Mouse (Mus musculus) embryonic facial prominence, embryonic 15.5 days (tissue): Measurements from ENCODE around the gene Prdm4. TPM values are rescaled to one million over a fixed set of nuclear protein-coding genes. Genes with fewer than 3 reads are reported as not detected.

Experiments
- ATAC-seq: fragments of 200-750 bp; cut with Nextera tagmentation; 2 replicates; pipeline ENCODE4 v1.8.0; 2017; ENCODE audit warnings: low read depth, moderate TSS enrichment; ENCODE audit not compliant: insufficient number of reproducible peaks, low FRiP score, low TSS enrichment
- H3K27ac ChIP-seq: fragments of 300-500 bp; sonication (generic); replicated peaks from 2 replicates; pipeline ENCODE4 v1.5.1; 2015; ENCODE audit warnings: mild to moderate bottlenecking, inconsistent platforms
- H3K27me3 ChIP-seq: fragments of 300-500 bp; sonication (generic); 2 replicates; pipeline ENCODE4 v1.6.1; 2015; ENCODE audit warnings: inconsistent platforms
- H3K36me3 ChIP-seq: fragments of 300-500 bp; sonication (generic); 2 replicates; pipeline ENCODE4 v1.6.1; 2015; ENCODE audit warnings: mild to moderate bottlenecking, inconsistent platforms
- H3K4me1 ChIP-seq: fragments of 300-500 bp; sonication (generic); 2 replicates; pipeline ENCODE4 v1.6.1; 2015; ENCODE audit warnings: inconsistent platforms
- H3K4me2 ChIP-seq: fragments of 300-500 bp; sonication (generic); replicated peaks from 2 replicates; pipeline ENCODE4 v1.6.1; 2015; ENCODE audit warnings: mild to moderate bottlenecking, inconsistent platforms
- H3K4me3 ChIP-seq: fragments of 300-500 bp; sonication (generic); replicated peaks from 2 replicates; pipeline ENCODE4 v1.5.1; 2015; ENCODE audit warnings: mild to moderate bottlenecking, inconsistent platforms
- H3K9ac ChIP-seq: fragments of 300-500 bp; sonication (generic); 2 replicates; pipeline ENCODE4 v1.6.1; 2015; ENCODE audit warnings: inconsistent platforms
- H3K9me3 ChIP-seq: fragments of 300-500 bp; sonication (generic); replicated peaks from 2 replicates; pipeline ENCODE4 v1.6.1; 2016; ENCODE audit warnings: inconsistent platforms
- WGBS: fragments of 180-500 bp; shearing (Covaris S2); methylation state at CpG from one replicate; pipeline ENCODE4 v1.1.7; 2015; 5-methylcytosine and 5-hydroxymethylcytosine counted together
- polyA plus RNA-seq: library from polyadenylated mRNA; unstranded; fragments of >200 nt; fragmentation: Nextera tagmentation; extraction: Ambion mirVana; gene quantifications from 2 replicates; pipeline ENCODE4 v1.2.1, GENCODE M21; 2015

The Prdm4 gene
- polyA plus RNA-seq, 1 experiment from 2014 or later = 18.4 TPM

DNA sequence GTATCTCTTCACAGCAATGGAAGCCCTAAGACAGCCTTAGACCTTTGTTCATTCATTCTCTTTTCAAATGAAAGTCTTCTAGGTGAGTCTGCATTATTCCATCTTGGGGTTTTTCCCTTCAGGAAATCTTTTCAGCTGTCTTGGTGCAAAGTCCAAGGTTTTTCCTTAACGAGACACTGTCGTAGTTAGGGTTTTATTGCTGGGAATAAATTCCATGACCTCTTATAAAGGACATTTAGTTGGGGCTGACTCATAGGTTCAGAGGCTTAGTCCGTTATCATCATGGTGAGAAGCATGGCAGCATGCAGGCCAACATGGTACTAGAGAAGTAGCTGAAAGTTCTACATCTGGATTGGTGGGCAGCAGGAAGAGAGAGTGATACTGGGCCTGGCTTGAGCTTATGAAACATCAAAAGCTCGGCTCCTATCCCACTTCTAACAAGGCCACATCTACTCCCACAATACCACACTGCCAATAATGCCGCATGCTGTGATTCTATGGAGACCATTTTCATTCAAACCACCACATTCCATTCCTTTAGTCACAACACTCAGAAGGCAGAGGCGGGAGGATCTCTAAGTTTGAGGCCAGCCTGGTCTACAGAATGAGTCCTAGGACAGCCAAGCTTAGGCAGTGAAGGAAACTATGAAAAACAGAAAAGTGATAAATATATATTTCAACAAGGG lies 19.5 kb upstream of the Prdm4 start:
- H3K9me3 ChIP-seq = 0 out of 2 replicates have a peak, but pooled peaks cover 5% of the 10 kb centered on the region
- H3K27me3 ChIP-seq = no peaks in the 10 kb centered on the region
- 93% methylated on average over 6 of the region's 6 CpGs for WGBS
- ATAC-seq = no peak
- no peak overlapping the region for H3K9ac ChIP-seq
- no peak overlapping the region for H3K27ac ChIP-seq
- H3K36me3 ChIP-seq = peaks cover 57% of the 10 kb centered on the region
- no peaks in the 10 kb centered on the region for H3K4me1 ChIP-seq
- no peak overlapping the region for H3K4me2 ChIP-seq
- H3K4me3 ChIP-seq = no peak overlapping the region

DNA sequence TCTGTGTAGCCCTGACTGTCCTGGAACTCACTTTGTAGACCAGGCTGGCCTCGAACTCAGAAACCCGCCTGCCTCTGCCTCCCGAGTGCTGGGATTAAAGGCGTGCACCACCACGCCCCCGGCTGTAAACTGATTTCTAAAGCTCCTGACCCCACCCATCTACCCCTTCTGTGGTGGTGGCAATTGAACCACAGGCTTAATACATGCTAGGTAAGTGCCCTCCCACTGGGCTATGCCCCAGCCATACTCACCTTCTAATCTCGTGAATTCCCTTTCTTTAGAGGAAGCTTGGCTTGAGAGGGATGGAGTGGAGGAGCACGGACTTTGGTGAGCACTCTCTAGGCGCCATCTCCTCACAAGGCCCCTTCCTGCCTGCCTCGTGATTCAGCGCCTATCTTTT lies 13.0 kb upstream of the Prdm4 start:
- no peaks in the 10 kb centered on the region for H3K9me3 ChIP-seq
- H3K4me1 ChIP-seq = peaks cover 12% of the 10 kb centered on the region
- 83% methylated on average over 11 of the region's 11 CpGs for WGBS
- no peak overlapping the region for H3K27ac ChIP-seq
- no peak overlapping the region for H3K9ac ChIP-seq
- no peak overlapping the region for H3K4me2 ChIP-seq
- no peak for ATAC-seq
- no peak overlapping the region for H3K4me3 ChIP-seq
- H3K36me3 ChIP-seq = no peaks in the 10 kb centered on the region
- H3K27me3 ChIP-seq = peaks cover 18% of the 10 kb centered on the region

DNA sequence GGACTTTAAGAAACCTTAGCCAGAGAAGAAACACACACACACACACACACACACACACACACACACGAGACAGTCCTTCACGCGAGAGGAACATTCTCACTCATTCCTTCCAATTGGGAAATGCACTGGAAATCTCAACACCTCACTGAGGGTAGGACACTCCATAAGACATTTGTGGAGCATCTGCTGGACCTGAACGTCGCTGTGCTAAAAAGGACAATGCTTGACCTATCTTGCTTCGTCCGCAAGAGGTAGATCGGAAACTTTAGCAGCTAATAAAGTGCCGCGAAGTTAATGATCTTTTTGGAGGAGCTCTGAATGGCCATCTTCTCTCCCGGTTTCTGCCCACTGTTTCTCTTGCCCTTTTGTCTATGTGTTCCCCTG lies 12.3 kb upstream of the Prdm4 start:
- peaks cover 12% of the 10 kb centered on the region for H3K4me1 ChIP-seq
- peak overlapping the region; percentile 82; the same call in 1 of the 2 replicates for H3K4me2 ChIP-seq
- H3K9ac ChIP-seq = no peak overlapping the region
- H3K4me3 ChIP-seq = peak overlapping the region; percentile 47
- peaks cover 18% of the 10 kb centered on the region for H3K27me3 ChIP-seq
- no peak overlapping the region for H3K27ac ChIP-seq
- ATAC-seq = no peak
- H3K36me3 ChIP-seq = no peaks in the 10 kb centered on the region
- no peaks in the 10 kb centered on the region for H3K9me3 ChIP-seq
- WGBS = 47% methylated on average over 11 of the region's 11 CpGs

DNA sequence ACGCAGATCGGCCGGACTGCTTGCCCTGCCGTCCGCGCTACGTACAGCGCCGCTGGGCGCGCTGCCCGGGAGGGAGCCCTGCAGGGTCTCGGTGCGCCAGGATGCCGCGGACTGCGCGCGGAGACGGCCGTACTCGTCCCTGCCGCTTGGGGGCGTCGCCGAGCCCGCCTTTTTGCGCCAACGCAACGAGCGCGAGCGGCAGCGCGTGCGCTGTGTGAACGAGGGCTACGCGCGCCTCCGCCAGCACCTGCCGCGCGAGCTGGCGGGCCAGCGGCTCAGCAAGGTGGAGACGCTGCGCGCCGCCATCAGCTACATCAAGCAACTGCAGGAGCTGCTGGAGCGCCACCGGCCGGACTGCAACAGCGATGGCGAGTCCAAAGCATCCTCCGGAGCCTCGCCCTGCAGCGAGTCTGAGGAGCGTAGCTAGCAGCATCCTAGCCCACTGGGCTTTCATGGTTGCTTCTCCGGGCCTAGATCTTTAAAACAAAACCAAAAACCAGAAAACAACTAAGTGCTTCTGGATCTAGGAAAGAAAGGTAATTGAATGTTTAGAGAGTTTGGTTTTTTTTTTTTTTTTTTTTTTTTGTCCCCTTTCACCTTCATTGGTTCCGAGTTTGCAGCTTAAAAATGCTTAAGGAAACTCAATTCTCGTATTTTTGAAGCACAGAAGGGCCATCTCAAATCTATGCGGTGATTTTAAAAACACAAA lies 11.7 kb upstream of the Prdm4 start:
- 1% methylated on average over 63 of the region's 63 CpGs for WGBS
- Histone ChIP-seq H3K4me1 (peaks cover 12% of the 10 kb centered on the region), H3K4me2 (peak overlapping the region; percentile 82), H3K9ac (no peak overlapping the region; the same call in 1 of the 2 replicates), H3K27me3 (peaks cover 18% of the 10 kb centered on the region), H3K9me3 (no peaks in the 10 kb centered on the region), H3K36me3 (no peaks in the 10 kb centered on the region), H3K4me3 (peak overlapping the region; percentile 47), H3K27ac (peak overlapping the region; percentile 35; the same call in 1 of the 2 replicates)
- ATAC-seq = peak; percentile 57; the same call in 1 of the 2 replicates

DNA sequence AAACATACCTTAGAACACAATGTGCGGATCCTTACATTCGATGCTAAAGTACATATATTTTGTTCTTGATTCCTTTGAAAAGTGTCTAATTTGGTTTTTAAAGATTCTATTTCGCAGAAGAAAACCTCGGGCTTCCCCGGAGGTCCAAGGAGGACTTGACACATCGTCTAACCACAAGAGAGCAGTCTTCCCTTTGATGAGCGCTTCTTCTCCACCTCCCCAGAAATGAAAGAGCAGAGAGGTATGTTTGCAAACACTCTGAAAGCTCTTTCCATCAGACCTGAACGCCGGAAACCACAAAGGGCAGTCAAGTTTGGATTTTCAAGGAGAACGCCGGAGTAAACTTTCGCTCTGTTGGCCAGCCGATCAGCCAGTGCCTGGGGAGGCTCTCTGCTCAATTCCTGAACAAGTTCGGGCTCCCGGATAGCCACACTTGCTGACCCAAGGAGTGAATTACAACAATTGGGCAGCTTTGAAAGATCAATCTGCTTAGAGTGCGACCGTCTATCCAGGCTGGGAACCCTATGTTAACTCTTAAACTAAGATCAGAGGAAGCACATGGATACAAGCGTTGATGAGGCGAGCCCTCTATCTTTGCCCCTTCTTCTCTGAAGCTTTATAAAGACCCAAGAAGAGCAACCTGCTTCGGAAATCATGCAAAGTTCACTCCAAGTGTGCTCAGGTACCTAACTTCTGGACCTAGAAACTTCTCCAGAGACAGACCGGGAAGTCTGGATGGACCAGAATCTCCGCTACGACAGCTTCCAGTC lies 10.9 kb upstream of the Prdm4 start, which contains the start of gene Ascl4:
Ascl4 (plus strand) TSS at position 6 of the 770 bp plus-strand sequence.
- Histone ChIP-seq H3K27me3 (peaks cover 18% of the 10 kb centered on the region), H3K36me3 (no peaks in the 10 kb centered on the region), H3K4me2 (peak within 1 kb of the TSS; percentile 82), H3K9ac (no peak within 1 kb of the TSS; the same call in 1 of the 2 replicates), H3K27ac (peak within 1 kb of the TSS; percentile 35; the same call in 1 of the 2 replicates), H3K4me1 (peaks cover 12% of the 10 kb centered on the region), H3K9me3 (no peaks in the 10 kb centered on the region), H3K4me3 (peak within 1 kb of the TSS; percentile 47)
- WGBS = 1% methylated on average over 23 of the region's 23 CpGs
- no peak for ATAC-seq

DNA sequence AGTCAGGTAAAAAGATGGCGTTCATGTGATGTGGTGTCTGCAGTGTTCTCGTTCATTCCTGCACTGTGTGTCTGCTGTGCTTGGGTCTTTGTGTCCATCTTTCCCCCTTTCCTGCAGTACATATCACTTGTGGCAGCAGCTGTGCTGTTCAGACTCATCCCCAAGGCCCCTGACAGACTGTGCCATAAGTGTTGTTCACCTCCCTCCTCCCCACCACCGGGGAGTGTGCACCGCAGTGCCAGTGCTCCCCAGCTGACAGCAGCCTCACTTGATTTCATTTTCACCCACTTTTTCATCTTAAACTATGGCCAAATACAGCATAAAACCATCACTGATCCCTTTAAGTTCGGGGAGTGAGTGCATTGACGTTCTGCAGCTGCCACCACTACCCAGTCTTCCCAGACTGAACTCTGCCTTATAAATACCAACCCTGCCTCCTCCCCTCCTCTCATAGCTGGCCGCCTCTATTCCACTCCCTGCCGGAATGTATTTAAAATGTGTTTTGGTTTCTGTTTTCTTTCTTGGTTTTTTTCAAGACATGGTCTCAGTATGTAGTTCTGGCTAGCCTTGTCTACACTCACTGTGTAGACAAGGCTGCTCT lies 37.0 kb downstream of the Prdm4 start:
- Histone ChIP-seq H3K4me3 (no peak overlapping the region), H3K4me1 (no peaks in the 10 kb centered on the region), H3K9me3 (no peaks in the 10 kb centered on the region), H3K4me2 (no peak overlapping the region), H3K9ac (no peak overlapping the region), H3K27ac (no peak overlapping the region), H3K36me3 (peaks cover 88% of the 10 kb centered on the region), H3K27me3 (no peaks in the 10 kb centered on the region)
- WGBS = 89% methylated on average over 8 of the region's 8 CpGs
- ATAC-seq = no peak

DNA sequence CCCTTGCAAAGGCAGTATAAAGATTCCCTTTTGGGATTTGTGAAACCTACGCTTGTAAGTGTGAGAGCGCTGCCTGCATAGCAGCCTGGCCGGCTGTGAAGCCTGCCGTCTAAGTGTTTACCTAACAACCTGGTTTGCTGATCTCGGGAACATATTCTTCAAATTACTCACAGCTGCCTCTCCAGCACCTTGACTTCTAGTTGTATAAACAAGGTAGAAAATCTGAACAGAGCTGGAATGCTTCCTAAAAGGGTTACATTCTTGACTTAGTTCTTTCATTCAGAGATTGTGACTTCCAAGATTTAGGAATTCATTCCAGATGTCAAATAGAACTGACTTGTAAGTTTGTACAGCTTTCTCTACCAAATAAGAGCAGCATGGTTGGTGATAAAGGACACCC lies 41.1 kb downstream of the Prdm4 start:
- WGBS = 64% methylated on average over 5 of the region's 5 CpGs
- no peak overlapping the region for H3K9ac ChIP-seq
- ATAC-seq = no peak
- H3K27me3 ChIP-seq = no peaks in the 10 kb centered on the region
- peaks cover 13% of the 10 kb centered on the region for H3K4me1 ChIP-seq
- no peak overlapping the region for H3K4me3 ChIP-seq
- H3K9me3 ChIP-seq = no peaks in the 10 kb centered on the region
- peaks cover 65% of the 10 kb centered on the region for H3K36me3 ChIP-seq
- no peak overlapping the region for H3K4me2 ChIP-seq
- H3K27ac ChIP-seq = no peak overlapping the region

DNA sequence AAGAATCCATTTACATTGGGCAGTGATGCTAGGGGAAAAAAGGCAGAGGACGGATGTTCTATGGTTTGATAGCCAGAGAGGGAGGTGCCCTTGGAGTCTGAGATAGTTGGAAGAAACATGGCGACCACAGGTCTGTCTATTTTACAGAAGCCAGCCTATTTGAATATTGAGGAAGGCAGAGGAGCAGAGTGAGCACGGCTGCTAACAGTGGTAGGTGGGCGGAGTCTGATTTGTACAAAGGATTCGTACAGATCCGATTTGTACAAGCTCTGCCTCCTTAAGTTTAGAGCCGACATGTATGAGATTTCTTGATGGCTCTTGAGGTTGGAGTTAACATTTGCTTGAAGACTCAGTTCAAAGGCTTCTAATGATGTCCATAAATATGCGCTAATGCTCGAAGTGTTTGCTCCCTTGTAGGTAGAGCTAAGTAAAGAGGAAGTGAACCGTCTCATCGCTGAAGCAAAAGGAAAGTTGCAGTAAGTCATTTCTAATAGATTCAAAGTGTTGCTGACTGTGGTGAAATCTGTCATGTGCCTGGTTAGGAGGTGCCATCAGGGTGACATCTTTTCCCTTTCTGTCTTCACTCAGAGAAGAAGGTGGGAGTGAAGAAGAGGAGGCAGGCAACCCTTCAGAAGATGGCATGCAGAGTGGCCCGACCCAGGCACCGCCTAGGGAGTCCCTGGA lies 42.9 kb downstream of the Prdm4 start:
- Histone ChIP-seq H3K9ac (no peak overlapping the region), H3K4me2 (no peak overlapping the region), H3K27ac (no peak overlapping the region), H3K4me3 (no peak overlapping the region), H3K27me3 (no peaks in the 10 kb centered on the region), H3K9me3 (no peaks in the 10 kb centered on the region), H3K4me1 (peaks cover 13% of the 10 kb centered on the region), H3K36me3 (peaks cover 47% of the 10 kb centered on the region)
- no peak for ATAC-seq
- WGBS = 87% methylated on average over 13 of the region's 13 CpGs

DNA sequence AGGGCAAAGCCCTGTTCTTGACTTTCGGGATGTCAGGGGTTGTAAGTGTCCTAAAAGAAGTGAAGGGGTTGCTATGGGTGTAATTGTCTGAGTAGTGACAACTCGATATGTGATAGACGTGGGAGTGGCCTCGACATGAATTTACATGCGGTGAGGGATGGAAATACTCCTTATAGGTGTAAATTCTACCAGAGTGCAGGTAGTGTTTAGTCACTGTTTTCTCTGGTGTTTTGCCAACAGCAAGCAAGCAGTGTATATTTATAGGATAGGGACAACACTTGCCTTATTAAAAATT lies 44.5 kb downstream of the Prdm4 start:
- H3K4me2 ChIP-seq = peak overlapping the region; percentile 62
- no peak overlapping the region for H3K27ac ChIP-seq
- under 1% methylated on average over 5 of the region's 5 CpGs for WGBS
- no peaks in the 10 kb centered on the region for H3K9me3 ChIP-seq
- H3K27me3 ChIP-seq = no peaks in the 10 kb centered on the region
- H3K9ac ChIP-seq = peak overlapping the region; percentile 89
- ATAC-seq = 0 out of 2 replicates have a peak, but pooled peaks have one; percentile 9
- peaks cover 31% of the 10 kb centered on the region for H3K36me3 ChIP-seq
- peak overlapping the region; percentile 93 for H3K4me3 ChIP-seq
- peaks cover 13% of the 10 kb centered on the region for H3K4me1 ChIP-seq

DNA sequence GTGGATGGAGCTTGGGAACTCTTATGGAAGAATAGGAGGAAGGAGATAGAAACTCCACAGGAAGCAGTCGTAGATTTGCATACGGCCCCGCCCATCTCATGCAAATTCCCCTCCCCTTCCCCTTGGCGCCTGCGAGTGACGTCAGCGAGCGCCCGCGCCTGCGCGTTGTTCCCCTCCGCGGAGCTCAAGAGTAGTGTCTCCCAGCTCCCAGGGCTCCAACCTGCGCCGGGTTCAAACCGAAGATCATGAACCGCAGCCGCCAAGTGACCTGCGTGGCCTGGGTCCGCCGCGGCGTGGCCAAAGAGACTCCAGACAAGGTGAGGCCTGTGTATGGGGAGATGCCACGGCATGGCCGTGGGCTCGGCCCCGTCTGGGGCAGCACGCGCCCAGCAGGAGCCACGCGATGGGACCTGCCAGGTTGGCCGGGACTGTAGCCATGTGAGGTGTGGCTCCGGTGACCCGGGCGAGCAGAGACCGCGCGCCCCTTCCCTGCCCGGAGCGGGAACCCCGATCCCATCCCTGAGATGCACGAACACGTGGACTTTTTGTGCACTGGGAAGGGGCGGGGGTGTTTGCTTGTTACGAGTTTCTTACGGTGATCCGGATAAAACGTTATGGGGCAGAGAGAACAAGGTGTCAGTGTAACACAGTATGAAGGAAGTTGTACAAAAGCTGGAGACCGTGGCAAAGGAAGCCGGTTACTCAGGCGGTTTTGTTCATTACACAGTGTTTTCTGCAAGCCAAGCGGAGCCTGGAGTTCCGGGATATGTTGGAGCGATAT lies 45.1 kb downstream of the Prdm4 start:
- H3K27ac ChIP-seq = 0 out of 2 replicates have a peak overlapping the region, but pooled peaks have one; percentile 55
- peaks cover 13% of the 10 kb centered on the region for H3K4me1 ChIP-seq
- ATAC-seq = peak; percentile 93
- peak overlapping the region; percentile 89 for H3K9ac ChIP-seq
- no peaks in the 10 kb centered on the region for H3K9me3 ChIP-seq
- H3K4me2 ChIP-seq = peak overlapping the region; percentile 62
- under 1% methylated on average over 55 of the region's 55 CpGs for WGBS
- H3K4me3 ChIP-seq = peak overlapping the region; percentile 93
- H3K36me3 ChIP-seq = peaks cover 26% of the 10 kb centered on the region
- H3K27me3 ChIP-seq = no peaks in the 10 kb centered on the region
